Mouse (Mus musculus): ENCODE data around the gene Cdsn.
A peak's percentile ranks its signal among the peaks of the same experiment; 100 is the strongest.

GRCm38 (mm10) chr17:35590410-35591218, 38.7 kb downstream of the Cdsn start:
- TF ChIP-seq POLR2A (IDR thresholded peaks at IDR 0.05; ENCODE audit: borderline replicate concordance, extremely low read depth, low read depth, low read length) (no peak), CTCF (IDR thresholded peaks at IDR 0.05; ENCODE audit: insufficient read depth, low read length) (peak; percentile 88)

Measured in lung, adult 2 months (tissue).